Mouse (Mus musculus) heart, postnatal 10 days (tissue): ENCODE results near the gene Clip3. TPM values are rescaled to one million over a fixed set of nuclear protein-coding genes. Genes with fewer than 3 reads are reported as not detected.

Source experiments
- DNase-seq, 2 experiments: peaks; one replicate each; pipeline ENCODE4 v3.0.0; 2021
- intact Hi-C: fragments of 180-260 bp; cut with DNase I; formaldehyde crosslinking; loops from one replicate; pipeline ENCODE4 v1.15.1; 2025
- total RNA-seq, 2 experiments: library from RNA; stranded (reverse); gene quantifications; 2 replicates each; pipeline ENCODE4 v1.2.3; 2021

Gene Clip3
- total RNA-seq = 10 to 100 TPM; 14.0 TPM

DNA sequence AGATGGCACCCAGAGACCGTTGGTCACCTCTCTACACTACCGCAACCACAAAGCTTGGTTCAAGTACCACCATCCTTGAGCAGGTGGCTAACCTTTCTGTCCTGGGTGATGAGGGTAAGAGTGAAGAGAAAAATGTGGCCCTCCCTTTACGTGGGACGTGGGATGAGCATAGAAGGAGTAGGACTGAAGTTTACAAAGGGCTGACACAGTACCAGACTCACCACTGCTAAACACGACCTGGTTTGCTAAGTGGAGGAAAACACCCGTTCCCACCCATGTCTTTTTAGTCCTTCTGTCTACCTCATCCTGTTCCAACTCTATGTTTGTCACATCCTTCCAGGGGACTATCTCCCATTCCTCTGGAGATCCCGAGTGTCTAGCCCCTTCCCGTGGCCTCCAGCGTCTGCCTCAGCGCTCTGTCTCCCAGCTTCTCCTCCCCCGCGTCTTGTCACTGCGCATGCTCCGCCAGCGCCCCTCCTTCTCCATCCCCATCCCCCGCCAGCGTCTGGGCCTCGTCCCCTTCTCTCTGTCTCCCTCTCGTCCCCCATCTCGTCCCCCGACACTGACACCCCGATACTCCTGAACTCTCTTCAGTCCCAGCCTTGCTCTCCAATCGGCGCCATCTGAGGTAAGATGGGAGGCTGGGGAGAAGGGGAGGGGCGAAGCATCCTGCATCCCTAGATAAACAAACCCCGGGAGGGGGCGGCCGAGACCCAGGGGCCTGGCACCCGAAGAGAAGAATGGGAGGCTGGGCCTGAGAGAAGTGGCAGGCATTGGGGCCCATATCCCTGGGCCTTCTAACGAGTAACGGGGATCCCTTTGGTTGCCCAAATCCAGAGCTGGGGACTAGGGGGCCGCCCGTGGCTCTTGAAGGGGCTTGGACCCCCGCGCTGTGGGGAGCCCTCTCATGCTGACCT is at the start of gene Clip3:
Gene Clip3 (plus strand): TSS at position 514 of the 917 bp plus-strand sequence.
- intact Hi-C loops = no loop called here
- peak; percentile 77 to 84 for DNase-seq

DNA sequence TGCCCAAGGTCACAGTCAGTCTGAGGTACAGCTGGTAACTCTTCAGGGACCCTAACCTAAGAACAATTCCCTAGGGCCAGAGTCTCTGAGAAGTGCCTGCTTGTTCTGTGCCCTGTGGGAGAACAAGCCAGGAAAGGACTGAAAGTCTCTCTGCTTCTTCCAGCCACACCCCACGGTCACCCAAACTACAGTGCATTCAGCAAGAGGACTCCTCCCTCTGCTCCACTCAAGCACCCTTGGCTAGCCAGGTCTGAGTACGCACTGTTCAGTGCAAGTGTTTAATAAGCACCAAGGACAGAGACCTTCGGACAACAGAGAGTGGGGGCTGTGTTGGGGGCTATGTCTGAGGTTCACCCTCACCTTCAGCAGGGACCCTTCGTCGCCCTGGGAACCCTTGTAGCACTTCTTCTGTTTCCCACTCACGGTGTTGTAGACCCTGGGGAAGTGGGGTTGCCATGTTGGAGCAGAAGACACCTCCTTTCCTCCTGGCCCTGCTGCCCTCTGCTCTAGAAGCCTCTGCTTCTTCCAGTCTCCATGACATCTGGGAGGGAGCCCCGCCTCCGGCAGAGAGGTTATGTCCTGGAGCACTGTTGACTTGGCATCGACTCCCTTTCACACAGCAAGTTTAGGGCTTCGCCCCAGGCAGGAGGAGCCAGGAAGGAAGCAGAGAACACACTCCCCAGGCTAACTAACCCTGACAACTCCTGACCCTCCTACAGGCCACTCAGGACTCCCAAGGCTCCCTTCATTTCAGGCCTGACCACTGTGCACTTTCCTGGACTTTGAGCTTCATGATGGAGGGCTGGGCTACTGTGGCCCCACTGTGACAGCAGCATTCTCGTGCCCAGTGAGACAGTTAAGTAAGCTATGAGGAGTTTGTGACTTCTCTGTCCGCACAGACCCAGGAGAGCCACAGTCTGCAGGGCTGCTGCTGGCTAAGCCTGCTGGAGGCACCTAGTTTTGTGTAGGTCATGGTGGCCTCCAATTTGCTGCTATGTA is 39.3 kb upstream of the Clip3 start:
- peak; percentile 16 to 19 for DNase-seq
- intact Hi-C loops = no loop called here

DNA sequence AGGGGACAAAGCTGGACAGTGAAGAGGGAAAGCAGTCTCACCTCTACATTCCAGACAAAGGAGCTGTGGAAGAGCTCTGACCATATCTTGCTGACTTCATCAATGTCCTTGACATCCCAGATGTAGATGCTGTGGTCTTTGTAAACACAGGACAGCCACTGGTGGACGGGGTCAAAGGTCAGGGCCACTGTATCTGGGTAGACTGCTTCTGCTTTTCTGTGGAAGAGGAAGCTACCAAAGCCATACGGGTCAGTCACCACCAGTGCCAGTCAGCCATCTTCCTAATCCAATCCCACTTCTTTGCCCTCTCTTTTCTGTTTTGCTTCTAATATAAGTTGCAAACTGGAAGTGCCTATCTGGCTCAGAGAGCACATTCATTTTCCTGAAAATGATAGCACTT is 26.5 kb upstream of the Clip3 start:
- intact Hi-C loops = no loop called here
- DNase-seq = no peak

DNA sequence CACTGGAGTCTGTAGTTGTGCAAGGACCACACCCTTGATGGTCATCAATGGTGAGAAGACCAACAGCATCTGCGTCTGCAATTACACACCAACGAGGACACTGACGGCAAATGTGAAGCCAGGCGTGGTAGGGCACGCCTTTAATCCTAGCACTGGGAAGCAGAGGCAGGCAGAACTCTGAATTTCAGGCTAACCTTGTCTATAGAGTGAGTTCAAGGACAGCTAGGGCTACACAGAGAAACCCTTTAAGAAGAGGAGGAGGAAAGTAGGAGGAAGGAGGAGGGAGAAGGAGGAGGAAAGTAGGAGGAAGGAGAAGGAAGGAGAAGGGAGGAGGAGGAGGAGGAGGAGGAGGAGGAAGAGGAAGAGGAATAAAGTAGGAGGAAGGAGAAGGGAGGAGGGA is 26.0 kb upstream of the Clip3 start:
- DNase-seq = no peak
- intact Hi-C loops = no loop called here

DNA sequence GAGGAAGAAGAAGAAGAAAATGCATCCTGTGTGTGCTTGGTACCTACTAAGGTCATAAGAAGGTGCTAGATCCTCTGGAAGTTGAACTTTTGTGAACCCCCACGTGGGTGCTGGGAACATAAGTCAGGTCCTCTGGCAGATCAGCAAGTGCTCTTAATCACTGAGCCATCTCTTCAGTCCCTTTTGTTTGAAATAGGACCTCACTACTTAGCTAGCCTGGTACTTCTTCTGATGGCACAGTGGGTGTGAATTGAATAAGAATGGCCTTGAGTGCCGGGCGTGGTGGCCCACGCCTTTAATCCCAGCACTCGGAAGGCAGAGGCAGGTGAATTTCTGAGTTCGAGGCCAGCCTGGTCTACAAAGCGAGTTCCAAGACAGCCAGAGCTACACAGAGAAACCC is 25.6 kb upstream of the Clip3 start:
- no peak for DNase-seq
- intact Hi-C loops = no loop called here

DNA sequence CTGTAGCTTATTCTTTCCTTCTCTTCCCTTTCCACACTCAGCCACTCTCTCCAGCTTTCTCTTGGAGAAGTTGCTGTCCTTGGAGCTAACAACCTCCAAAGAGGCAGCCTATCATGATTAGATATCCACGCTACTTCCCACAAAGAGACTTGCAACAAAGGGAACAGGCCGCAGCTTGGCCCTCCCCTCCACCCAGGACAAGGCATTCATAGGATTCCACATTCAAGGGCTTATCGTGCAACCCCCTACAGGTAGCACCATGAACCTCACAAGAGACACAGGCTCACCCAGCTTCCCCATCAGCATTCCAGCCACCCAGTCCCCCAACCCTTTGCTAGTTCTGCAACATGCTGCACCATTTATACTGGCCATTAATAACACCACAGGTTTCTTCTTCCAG is 24.7 kb upstream of the Clip3 start:
- DNase-seq = no peak
- intact Hi-C loops = no loop called here

DNA sequence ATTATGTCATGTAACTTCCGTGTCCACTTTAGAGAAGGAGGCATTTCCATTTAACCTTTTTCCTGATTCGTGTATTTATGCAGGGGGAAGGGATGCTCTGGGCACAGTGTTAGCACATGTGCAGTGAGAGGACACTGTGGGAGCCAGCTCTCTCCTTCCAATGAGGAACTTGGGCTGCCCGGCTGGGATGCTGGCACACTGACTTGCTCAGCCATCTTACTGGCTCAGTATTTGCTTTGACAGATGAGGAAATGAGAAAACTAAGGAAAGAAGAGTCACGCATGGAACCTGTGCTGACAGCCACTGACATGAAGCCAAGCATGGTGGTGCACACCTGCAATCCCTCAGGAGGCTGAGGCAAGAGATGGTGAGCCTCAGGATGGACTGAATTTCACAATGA is 21.9 kb upstream of the Clip3 start:
- DNase-seq = no peak
- intact Hi-C loops = no loop called here

DNA sequence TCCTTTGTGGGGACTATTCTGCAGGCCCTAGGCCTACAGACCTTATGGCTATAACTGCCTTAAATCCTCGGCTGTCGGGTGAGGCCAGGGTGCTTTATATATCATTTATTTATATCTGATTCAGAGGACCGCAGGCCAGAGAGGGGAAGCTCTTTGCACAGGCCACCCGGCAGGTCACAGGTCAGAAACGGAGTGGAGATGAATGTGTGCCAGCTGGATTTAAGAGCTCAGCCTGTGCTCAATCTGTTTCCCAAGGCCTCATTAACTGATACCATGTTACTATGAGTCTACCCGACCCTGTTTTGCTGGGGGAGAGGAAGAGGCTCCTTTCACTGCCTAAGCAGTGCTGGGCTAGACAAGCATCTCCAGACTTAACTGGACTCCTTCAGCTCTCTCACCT is 17.1 kb upstream of the Clip3 start:
- intact Hi-C loops = no loop called here
- DNase-seq = no peak

DNA sequence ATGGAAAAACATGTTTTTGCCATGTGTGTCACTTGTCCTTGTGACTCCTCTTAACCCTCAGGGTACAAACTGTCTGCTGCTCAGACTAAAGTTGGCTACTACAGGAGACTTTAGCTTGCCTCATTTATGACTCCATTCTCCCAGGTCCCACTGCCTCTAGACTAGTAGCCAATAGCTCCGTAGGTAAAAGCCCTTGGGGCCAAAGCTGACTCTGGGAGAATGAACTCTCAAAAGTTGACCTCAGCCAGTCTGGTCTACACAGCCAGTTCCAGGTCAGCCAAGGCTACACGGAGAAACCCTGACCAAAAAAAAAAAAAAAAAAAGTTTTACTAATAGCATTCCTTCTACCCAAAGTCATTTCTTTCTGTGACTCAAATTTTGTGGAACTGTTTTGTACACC is 12.6 kb upstream of the Clip3 start:
- intact Hi-C loops = no loop called here
- DNase-seq = no peak

DNA sequence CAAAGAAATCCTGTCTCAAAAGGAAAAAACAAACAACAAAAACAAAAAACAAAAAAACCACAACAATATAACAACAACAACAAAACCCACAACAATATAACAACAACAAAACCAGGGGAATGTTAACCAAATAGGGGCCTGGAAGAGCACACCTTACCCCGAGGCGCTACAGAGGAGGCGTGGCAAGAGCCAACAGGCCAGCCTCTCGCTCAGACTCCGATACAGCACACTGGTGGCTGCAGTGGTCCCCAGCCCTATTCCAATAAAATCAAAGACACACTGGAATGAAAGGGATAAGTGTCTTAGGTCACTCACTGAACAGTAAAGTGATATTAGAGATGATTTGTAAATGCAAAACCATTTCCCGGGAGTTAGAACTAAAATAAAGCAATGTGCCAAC is 12.0 kb upstream of the Clip3 start:
- intact Hi-C loops = no loop called here

DNA sequence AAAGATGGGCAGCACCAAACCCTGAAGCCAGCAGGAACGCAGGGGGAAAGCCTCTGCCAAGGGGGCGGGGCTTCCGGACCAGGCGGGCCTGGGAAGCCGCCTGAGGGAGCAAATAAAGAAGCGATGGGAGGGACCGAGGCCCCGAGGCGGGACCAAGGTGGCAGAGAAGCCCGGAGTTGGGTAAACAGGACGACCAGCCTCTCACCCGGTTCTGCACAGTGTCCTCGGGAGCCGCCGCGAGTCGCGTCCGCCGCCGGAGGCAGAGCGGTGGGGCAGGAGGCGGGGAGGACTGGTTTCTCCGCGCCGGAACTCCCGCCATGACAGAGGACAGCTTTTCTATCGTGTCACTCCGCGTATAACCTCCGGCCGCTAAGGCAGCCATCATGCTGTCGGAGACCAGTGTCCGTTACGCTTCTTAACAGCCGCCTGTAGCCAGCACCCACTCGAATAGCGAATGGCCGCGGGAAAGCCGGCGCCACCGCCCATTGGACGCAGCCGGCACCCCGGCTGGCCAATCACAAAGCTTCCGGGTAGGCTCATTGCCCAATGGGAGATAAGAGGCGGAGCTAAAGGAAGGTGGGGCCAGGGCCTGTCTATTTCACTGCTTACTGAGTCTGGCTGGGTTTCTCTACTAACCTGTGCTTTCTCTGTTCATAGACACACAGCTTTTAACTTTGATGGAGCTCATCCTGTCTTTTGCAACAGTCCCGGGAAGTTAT is 11.4 kb upstream of the Clip3 start, which contains the start of the genes Thap8 and Wdr62:
Gene Thap8 (plus strand): TSS at position 144 of the 719 bp plus-strand sequence.
Gene Wdr62 (minus strand): TSS at position 469 of the 719 bp plus-strand sequence.
- peak; percentile 95 for DNase-seq
- intact Hi-C loops = no loop called here

More for the DNA sequence above, 12.0 kb upstream of the Clip3 start:
- DNase-seq = no peak

DNA sequence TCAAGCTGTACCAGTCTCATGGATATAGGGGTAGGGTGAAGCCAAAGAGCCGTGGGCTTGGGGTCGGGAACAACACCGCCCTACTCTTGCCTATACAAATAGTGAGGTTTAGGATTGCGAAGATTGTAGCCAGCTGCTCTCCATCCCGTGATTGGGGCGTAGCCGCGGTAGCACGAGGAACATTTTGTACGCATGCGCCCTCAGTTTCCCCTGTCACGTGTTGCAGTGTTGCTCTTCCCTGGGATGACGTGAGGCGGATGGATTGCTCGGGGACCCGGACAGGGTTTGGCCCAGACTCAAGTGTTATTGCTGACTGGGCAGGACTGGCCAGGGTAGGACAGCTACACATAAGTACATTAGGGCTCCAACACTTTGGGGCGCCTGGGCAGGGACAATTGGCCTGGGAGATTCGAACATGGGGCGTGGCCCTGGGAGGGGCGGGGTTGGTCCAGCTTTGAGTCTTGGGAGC is 10.8 kb upstream of the Clip3 start:
- peak; percentile 91 to 92 for DNase-seq
- intact Hi-C loops = no loop called here

DNA sequence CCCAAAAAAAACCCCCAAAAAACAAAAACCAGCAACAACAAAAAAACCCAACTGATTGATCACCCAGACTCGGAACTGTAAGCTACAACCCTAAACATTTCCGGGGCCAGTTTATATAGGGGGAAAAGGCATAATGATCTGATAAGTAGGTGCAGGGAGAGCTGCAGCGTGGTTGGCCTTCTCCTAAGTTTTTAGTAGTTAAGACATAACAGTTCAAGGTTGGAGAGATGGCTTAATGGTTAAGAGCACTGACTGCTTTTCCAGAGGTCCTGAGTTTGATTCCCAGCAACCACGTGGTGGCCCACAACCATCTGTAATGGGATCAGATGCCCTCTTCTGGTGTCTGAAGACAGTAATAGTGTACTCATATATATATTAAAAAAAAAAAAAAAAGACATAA is 10.0 kb upstream of the Clip3 start:
- DNase-seq = no peak
- intact Hi-C loops = no loop called here

DNA sequence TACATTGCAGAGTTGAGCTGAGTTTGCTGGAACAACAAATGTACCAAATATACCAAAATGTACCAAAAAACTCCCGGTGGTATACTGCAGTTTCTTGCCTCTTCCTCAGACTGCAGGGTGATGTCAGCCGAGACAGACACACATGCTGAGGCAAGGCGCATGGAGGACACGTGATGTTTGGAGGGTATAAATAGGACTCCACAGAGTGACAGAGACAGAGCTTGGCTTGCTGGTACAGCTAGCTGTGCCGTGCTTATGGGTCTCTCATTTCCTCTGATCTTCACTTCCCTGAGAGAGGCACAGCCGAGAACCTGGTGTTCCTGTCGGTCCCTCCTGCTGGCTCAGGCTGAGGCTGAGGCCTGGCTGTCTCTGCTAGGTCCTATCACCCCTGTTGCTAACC is 8.8 kb upstream of the Clip3 start:
- intact Hi-C loops = no loop called here
- DNase-seq = peak in 1 of 2 experiments; percentile 22

DNA sequence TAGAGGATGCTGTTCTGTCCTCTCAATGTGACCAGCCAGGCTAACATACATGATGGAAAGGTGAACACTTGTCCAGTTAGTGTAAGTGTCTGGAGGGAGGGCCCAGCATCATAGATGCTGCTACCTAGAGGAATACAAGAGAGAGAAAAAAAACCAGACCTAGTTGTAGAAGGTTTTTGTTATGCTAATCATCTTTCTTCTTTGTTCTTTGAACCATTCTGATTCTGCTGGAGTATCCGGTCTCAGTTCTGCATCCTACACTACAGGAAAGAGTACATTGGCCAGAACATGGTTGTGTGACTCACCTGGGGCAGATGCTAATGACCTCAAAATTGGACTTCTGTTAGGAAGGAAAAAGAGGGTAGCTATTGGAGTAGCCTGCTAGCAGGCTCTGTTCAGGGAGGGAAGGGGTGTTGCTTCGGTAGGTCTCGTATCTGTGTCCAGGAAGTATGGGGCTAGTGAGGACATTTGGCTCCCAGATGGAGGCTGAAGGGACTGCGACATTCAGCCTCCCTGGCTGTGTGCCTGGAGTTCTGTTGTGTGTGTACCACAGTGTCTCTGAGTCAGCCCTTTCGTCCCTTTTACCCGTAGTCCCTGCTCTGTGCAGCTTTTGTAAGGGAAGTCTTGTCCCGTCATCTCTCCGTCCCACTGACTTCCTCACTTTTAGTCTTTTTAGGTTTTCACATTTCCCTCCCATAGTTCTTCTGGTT is 4.7 kb upstream of the Clip3 start:
- intact Hi-C loops = no loop called here
- DNase-seq = peak; percentile 67 to 68

DNA sequence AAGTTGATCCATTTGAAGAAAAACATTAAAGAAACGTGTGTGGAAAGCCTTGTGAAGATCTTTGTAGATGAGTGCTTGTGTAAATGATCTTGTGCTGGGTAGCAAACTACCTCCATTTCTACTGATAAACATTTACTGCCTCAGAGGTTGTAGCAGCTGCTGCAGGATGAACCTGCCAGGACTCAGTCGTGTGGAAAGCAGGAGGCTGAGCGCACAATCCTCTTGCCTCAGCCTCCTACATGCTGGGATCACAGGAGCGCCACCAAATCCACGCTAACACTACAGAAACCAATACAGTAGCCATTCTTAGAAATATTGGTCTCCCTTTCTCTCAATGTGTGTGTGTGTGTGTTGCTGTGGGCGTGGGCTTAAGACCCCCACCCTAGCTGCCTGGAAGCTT is 3.5 kb upstream of the Clip3 start:
- intact Hi-C loops = no loop called here
- no peak for DNase-seq

DNA sequence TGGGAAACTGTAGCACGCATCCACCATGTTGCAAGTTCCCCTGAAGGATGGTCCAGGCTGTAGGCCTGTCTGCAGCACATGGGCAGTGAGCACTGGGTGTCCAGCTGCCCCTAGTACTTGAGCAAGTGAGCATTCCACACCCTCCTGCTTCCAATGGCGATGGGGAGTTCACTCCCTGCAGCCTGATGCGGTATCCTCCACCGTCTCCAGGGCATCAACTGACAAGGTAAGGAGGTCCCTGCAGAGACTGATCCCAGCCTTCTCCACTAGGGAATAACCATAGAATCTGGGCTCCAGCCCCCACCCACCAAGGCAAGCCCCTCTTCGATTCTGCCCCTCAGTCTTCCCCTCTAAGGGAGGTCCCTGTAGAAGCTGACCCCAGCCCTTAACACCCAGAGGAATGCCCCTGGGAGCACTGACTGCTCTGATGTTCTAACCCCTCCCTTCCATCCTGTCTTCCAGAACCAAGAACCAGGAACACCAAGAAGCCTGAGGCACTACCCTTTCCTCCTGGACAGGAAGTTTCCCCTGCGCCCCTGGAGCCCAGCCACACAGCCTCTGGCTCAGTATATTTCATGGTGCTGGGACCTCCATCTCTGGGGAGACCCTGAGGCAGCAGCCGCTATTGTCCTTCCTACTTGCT is 2.3 kb upstream of the Clip3 start:
- no peak for DNase-seq
- intact Hi-C loops = no loop called here

DNA sequence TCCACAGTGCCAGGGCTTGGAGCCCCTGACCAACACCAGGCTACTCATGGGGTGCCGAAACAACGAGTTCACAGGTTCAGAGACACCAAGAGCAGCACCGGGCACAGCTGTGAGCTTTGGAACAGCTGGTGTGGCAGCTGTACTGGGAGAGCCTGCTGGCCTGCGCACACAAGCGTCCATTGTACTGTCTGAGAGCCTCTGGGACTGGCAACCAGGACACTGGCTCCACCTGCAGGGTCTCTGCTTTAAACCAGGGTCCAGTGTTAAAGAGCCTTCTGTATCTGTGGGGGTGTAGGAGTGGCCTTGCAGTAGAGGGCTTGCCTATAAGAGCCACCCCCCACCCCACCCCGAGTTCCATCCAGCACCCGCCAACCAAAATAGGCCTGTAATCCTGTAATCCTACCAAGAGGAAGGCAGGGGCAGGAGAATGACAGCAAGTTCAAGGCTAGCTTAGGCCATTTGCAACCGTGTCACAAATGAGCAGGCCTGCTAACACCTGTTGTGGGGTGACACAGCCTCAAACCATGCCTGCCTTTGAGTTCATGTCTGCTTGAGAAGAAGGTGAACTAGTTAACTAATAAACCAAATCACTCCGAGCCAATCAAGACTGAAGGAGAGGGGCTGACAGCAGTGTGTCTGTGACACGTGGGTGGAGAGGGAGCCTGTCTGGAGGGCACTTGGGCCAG is 1.7 kb upstream of the Clip3 start:
- intact Hi-C loops = no loop called here
- DNase-seq = peak; percentile 20 to 47

DNA sequence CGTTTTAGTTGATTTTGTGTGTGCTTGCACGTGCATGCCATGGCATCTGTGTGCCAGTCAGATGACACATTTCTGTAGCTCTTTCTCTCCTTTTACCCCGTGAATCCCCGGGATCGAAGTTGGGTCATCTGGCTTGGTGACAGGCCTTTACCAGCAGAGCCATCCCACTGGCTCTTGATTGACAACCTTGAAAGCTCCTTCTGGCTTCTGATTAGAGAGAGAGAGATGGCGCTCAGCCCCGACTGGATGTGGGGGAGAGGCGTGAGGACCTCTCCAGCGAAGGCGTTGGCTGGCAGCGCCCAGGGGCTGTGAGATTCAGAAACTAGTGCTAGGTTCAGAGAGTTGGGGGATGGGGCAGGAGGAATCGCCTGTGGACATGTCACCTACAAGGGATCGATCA is 2.3 kb downstream of the Clip3 start:
- no peak for DNase-seq
- intact Hi-C loops = no loop called here
